7 mouse cellular contexts compared by ENCODE assay signal in genomic region chr4:155991211-155991907, GRCm38 (mm10). TPM values are rescaled to one million over a fixed set of nuclear protein-coding genes. Genes with fewer than 3 reads are reported as not detected.
A peak's percentile ranks its signal among the peaks of the same experiment; 100 is the strongest.
DNase-seq lines count a peak whose midpoint lies in the region; ATAC-seq lines count a peak whose summit lies in the region.

No protein-coding gene starts in this region.

- ATAC-seq in embryonic facial prominence, embryonic 11.5 days (replicated peaks; ENCODE audit: insufficient number of reproducible peaks, low FRiP score, low TSS enrichment, low read depth) = no peak; the same call in 1 of the 2 replicates
- peak; percentile 7; the same call in 1 of the 2 replicates for ATAC-seq in hindbrain, embryonic 13.5 days (ENCODE audit: low FRiP score)

- no peak overlapping the region for H3K27ac ChIP-seq in embryonic facial prominence, embryonic 11.5 days (replicated peaks; ENCODE audit: low read depth, low read length)
- peak overlapping the region; percentile 92 for H3K27ac ChIP-seq in hindbrain, embryonic 13.5 days

- no peaks in the 10 kb centered on the region for H3K9me3 ChIP-seq in embryonic facial prominence, embryonic 11.5 days (replicated peaks; ENCODE audit: control insufficient read depth, low read length)
- H3K9me3 ChIP-seq in hindbrain, embryonic 13.5 days = no peaks in the 10 kb centered on the region

- H3K9ac ChIP-seq in embryonic facial prominence, embryonic 11.5 days (replicated peaks; ENCODE audit: low read length) = peak overlapping the region; percentile 88
- peak overlapping the region; percentile 78 for H3K9ac ChIP-seq in hindbrain, embryonic 13.5 days

- H3K4me3 ChIP-seq in embryonic facial prominence, embryonic 11.5 days (ENCODE audit: low read depth, low read length) = peak overlapping the region; percentile 74
- peak overlapping the region; percentile 84 for H3K4me3 ChIP-seq in hindbrain, embryonic 13.5 days

- no peaks in the 10 kb centered on the region for H3K4me1 ChIP-seq in embryonic facial prominence, embryonic 11.5 days (ENCODE audit: control insufficient read depth, insufficient read depth, low read length)
- peaks cover 40% of the 10 kb centered on the region for H3K4me1 ChIP-seq in hindbrain, embryonic 13.5 days (replicated peaks)

- DNase-seq in lung, adult 18-20 months = peak; percentile 15 to 25
- no peak for DNase-seq in lung, postnatal 25 days (ENCODE audit: low spot score)
- DNase-seq in embryonic facial prominence, embryonic 11.5 days (ENCODE audit: low spot score) = no peak
- peak; percentile 25 for DNase-seq in lung, postnatal 10 days
- no peak for DNase-seq in ovary, postnatal 36 days (ENCODE audit: low spot score)
- DNase-seq in right cerebral cortex, postnatal 4 days = no peak

- H3K36me3 ChIP-seq in embryonic facial prominence, embryonic 11.5 days (replicated peaks; ENCODE audit: control insufficient read depth, insufficient read depth, low read depth, low read length) = no peaks in the 10 kb centered on the region
- H3K36me3 ChIP-seq in hindbrain, embryonic 13.5 days = peaks cover 6% of the 10 kb centered on the region

- no peaks in the 10 kb centered on the region for H3K27me3 ChIP-seq in embryonic facial prominence, embryonic 11.5 days (ENCODE audit: control insufficient read depth, insufficient read depth, low read length)
- H3K27me3 ChIP-seq in hindbrain, embryonic 13.5 days = no peaks in the 10 kb centered on the region

- peak overlapping the region; percentile 96 for H3K4me2 ChIP-seq in embryonic facial prominence, embryonic 11.5 days (ENCODE audit: low read depth, low read length)
- H3K4me2 ChIP-seq in hindbrain, embryonic 13.5 days = peak overlapping the region; percentile 99

- 89% methylated on average over 22 of the region's 22 CpGs for WGBS in embryonic facial prominence, embryonic 11.5 days
- WGBS in hindbrain, embryonic 13.5 days = 89% methylated on average over 22 of the region's 22 CpGs

RNA-seq across cellular contexts. Expression of gene B3galt6, which starts 1.1 kb away (rescaled TPM):
- 17.8 and 18.9 TPM in 2 replicates for polyA plus RNA-seq in embryonic facial prominence, embryonic 11.5 days (2014; fragmentation: Nextera tagmentation; extraction: Ambion mirVana)
- 26.6 and 27.6 TPM in 2 replicates for polyA plus RNA-seq in hindbrain, embryonic 13.5 days (2015; fragmentation: Nextera tagmentation; extraction: Ambion mirVana)

RNA-seq across cellular contexts. Expression of gene Sdf4, which starts 1.3 kb away (rescaled TPM):
- 137 and 150 TPM in 2 replicates for polyA plus RNA-seq in embryonic facial prominence, embryonic 11.5 days (2014; fragmentation: Nextera tagmentation; extraction: Ambion mirVana)
- 126 and 127 TPM in 2 replicates for polyA plus RNA-seq in hindbrain, embryonic 13.5 days (2015; fragmentation: Nextera tagmentation; extraction: Ambion mirVana)

RNA-seq across cellular contexts. Expression of gene Tnfrsf4, which starts 22.3 kb away (rescaled TPM):
- 0.21 and 0.34 TPM in 2 replicates for polyA plus RNA-seq in embryonic facial prominence, embryonic 11.5 days (2014; fragmentation: Nextera tagmentation; extraction: Ambion mirVana)
- polyA plus RNA-seq in hindbrain, embryonic 13.5 days (2015; fragmentation: Nextera tagmentation; extraction: Ambion mirVana) = 0.55 and 1.0 TPM in 2 replicates

RNA-seq across cellular contexts. Expression of gene C1qtnf12, which starts 29.2 kb away (rescaled TPM):
- polyA plus RNA-seq in embryonic facial prominence, embryonic 11.5 days (2014; fragmentation: Nextera tagmentation; extraction: Ambion mirVana) = 21.2 and 26.8 TPM in 2 replicates
- 9.2 and 12.3 TPM in 2 replicates for polyA plus RNA-seq in hindbrain, embryonic 13.5 days (2015; fragmentation: Nextera tagmentation; extraction: Ambion mirVana)

RNA-seq across cellular contexts. Expression of gene Tnfrsf18, which starts 34.6 kb away (rescaled TPM):
- polyA plus RNA-seq in embryonic facial prominence, embryonic 11.5 days (2014; fragmentation: Nextera tagmentation; extraction: Ambion mirVana) = 0.38 and 0.55 TPM in 2 replicates
- 2.3 and 2.9 TPM in 2 replicates for polyA plus RNA-seq in hindbrain, embryonic 13.5 days (2015; fragmentation: Nextera tagmentation; extraction: Ambion mirVana)

Comparison
In these comparisons a context has a peak if more than half of its experiments do, and no peak if none do; other contexts are left out.
1. DNase-seq: peak in lung, adult 18-20 months (2 of 2) and lung, postnatal 10 days (single experiment); none in lung, postnatal 25 days (single experiment), embryonic facial prominence, embryonic 11.5 days (single experiment), ovary, postnatal 36 days (single experiment) and right cerebral cortex, postnatal 4 days (single experiment).